ENCODE assay signal across 22 mouse cellular contexts in genomic region chr10:18704393-18705120, GRCm38 (mm10). TPM values are rescaled to one million over a fixed set of nuclear protein-coding genes. Genes with fewer than 3 reads are reported as not detected.
DNase-seq lines count a peak whose midpoint lies in the region; ATAC-seq and TF ChIP-seq lines count a peak whose summit lies in the region.
"Had no signal": no experiment of that assay in that cellular context is flagged by ENCODE, and none has a peak within 500 bp of the region (broad histone marks: within the 10 kb centered on the region; RNA-seq: fewer than 3 reads in every experiment).

No protein-coding gene starts in this region.

- H3K36me3 ChIP-seq in embryonic facial prominence, embryonic 14.5 days (ENCODE audit: control insufficient read depth, insufficient read depth, low read length): no peaks in the 10 kb centered on the region
- no peaks in the 10 kb centered on the region for H3K36me3 ChIP-seq in embryonic facial prominence, embryonic 10.5 days (replicated peaks)
- H3K36me3 ChIP-seq in hindbrain, embryonic 14.5 days (replicated peaks; ENCODE audit: control insufficient read depth, insufficient read depth): no peaks in the 10 kb centered on the region
- no peaks in the 10 kb centered on the region for H3K36me3 ChIP-seq in hindbrain, embryonic 10.5 days
- no peaks in the 10 kb centered on the region for H3K36me3 ChIP-seq in midbrain, embryonic 15.5 days (replicated peaks)
- no peaks in the 10 kb centered on the region for H3K36me3 ChIP-seq in heart, embryonic 12.5 days
- H3K36me3 ChIP-seq: forebrain, embryonic 10.5 days; heart, embryonic 10.5 days; limb, embryonic 10.5 days; liver, embryonic 15.5 days; lung, embryonic 15.5 days had no signal

- no peak overlapping the region for H3K27ac ChIP-seq in embryonic facial prominence, embryonic 14.5 days (replicated peaks; ENCODE audit: low read depth, low read length)
- no peak overlapping the region for H3K27ac ChIP-seq in embryonic facial prominence, embryonic 10.5 days (replicated peaks)
- peak overlapping the region; percentile 43; the same call in 1 of the 2 replicates for H3K27ac ChIP-seq in hindbrain, embryonic 14.5 days
- no peak overlapping the region for H3K27ac ChIP-seq in hindbrain, embryonic 10.5 days
- no peak overlapping the region; the same call in 1 of the 2 replicates for H3K27ac ChIP-seq in midbrain, embryonic 15.5 days
- H3K27ac ChIP-seq in heart, embryonic 12.5 days (ENCODE audit: poor library complexity, severe bottlenecking): no peak overlapping the region
- H3K27ac ChIP-seq: forebrain, embryonic 10.5 days; heart, embryonic 10.5 days; limb, embryonic 10.5 days; liver, embryonic 15.5 days; lung, embryonic 15.5 days had no signal

- H3K27me3 ChIP-seq in embryonic facial prominence, embryonic 14.5 days (replicated peaks; ENCODE audit: control insufficient read depth, insufficient read depth, low read length): no peaks in the 10 kb centered on the region
- H3K27me3 ChIP-seq in embryonic facial prominence, embryonic 10.5 days (replicated peaks; ENCODE audit: low read depth, poor library complexity, severe bottlenecking): no peaks in the 10 kb centered on the region
- no peaks in the 10 kb centered on the region for H3K27me3 ChIP-seq in hindbrain, embryonic 14.5 days (ENCODE audit: control insufficient read depth, insufficient read depth, low read length)
- H3K27me3 ChIP-seq in hindbrain, embryonic 10.5 days (ENCODE audit: insufficient read depth, poor library complexity, severe bottlenecking): no peaks in the 10 kb centered on the region
- H3K27me3 ChIP-seq in midbrain, embryonic 15.5 days (replicated peaks): no peaks in the 10 kb centered on the region
- H3K27me3 ChIP-seq in heart, embryonic 12.5 days (replicated peaks): no peaks in the 10 kb centered on the region
- H3K27me3 ChIP-seq: liver, embryonic 15.5 days; lung, embryonic 15.5 days had no signal

- no peak overlapping the region for H3K4me3 ChIP-seq in embryonic facial prominence, embryonic 14.5 days (ENCODE audit: low read depth, low read length)
- no peak overlapping the region for H3K4me3 ChIP-seq in embryonic facial prominence, embryonic 10.5 days
- H3K4me3 ChIP-seq in hindbrain, embryonic 14.5 days (replicated peaks; ENCODE audit: low read length): no peak overlapping the region
- no peak overlapping the region for H3K4me3 ChIP-seq in hindbrain, embryonic 10.5 days
- no peak overlapping the region for H3K4me3 ChIP-seq in midbrain, embryonic 15.5 days
- no peak overlapping the region for H3K4me3 ChIP-seq in heart, embryonic 12.5 days
- H3K4me3 ChIP-seq: forebrain, embryonic 10.5 days; heart, embryonic 10.5 days; limb, embryonic 10.5 days; liver, embryonic 15.5 days; lung, embryonic 15.5 days had no signal

- no peak overlapping the region for H3K9ac ChIP-seq in embryonic facial prominence, embryonic 14.5 days (ENCODE audit: low read depth, low read length)
- no peak overlapping the region for H3K9ac ChIP-seq in hindbrain, embryonic 14.5 days
- no peak overlapping the region for H3K9ac ChIP-seq in midbrain, embryonic 15.5 days
- no peak overlapping the region for H3K9ac ChIP-seq in heart, embryonic 12.5 days
- H3K9ac ChIP-seq: liver, embryonic 15.5 days; lung, embryonic 15.5 days had no signal

- H3K9me3 ChIP-seq in embryonic facial prominence, embryonic 14.5 days (ENCODE audit: control insufficient read depth, low read length): no peaks in the 10 kb centered on the region
- no peaks in the 10 kb centered on the region for H3K9me3 ChIP-seq in embryonic facial prominence, embryonic 10.5 days
- no peaks in the 10 kb centered on the region for H3K9me3 ChIP-seq in hindbrain, embryonic 14.5 days (ENCODE audit: control insufficient read depth, low read length)
- H3K9me3 ChIP-seq in hindbrain, embryonic 10.5 days: no peaks in the 10 kb centered on the region
- H3K9me3 ChIP-seq in midbrain, embryonic 15.5 days: no peaks in the 10 kb centered on the region
- H3K9me3 ChIP-seq in heart, embryonic 12.5 days (replicated peaks): no peaks in the 10 kb centered on the region
- H3K9me3 ChIP-seq: forebrain, embryonic 10.5 days; heart, embryonic 10.5 days; limb, embryonic 10.5 days; liver, embryonic 15.5 days; lung, embryonic 15.5 days had no signal

- DNase-seq in embryonic facial prominence, embryonic 14.5 days (ENCODE audit: low spot score): no peak
- no peak for DNase-seq in embryonic facial prominence, embryonic 10.5 days (ENCODE audit: low spot score)
- DNase-seq in hindbrain, embryonic 14.5 days (ENCODE audit: low spot score): no peak
- DNase-seq in hindbrain, embryonic 10.5 days (ENCODE audit: low spot score): no peak
- DNase-seq in brain, embryonic 14.5 days (ENCODE audit: low read depth): peak; percentile 43
- no peak for DNase-seq in ovary, postnatal 36 days (ENCODE audit: low spot score)
- DNase-seq: adrenal gland, postnatal 14 days; cerebellum, adult 9-11 months; gastrocnemius, postnatal 10 days; liver; lung, postnatal 4 days; right cerebral cortex, adult 18-20 months; right cerebral cortex, postnatal 4 days; thymus, postnatal 25 days had no signal

- no peak overlapping the region for H3K4me2 ChIP-seq in embryonic facial prominence, embryonic 14.5 days (ENCODE audit: low read depth, low read length)
- no peak overlapping the region for H3K4me2 ChIP-seq in hindbrain, embryonic 14.5 days (replicated peaks)
- H3K4me2 ChIP-seq in midbrain, embryonic 15.5 days: no peak overlapping the region
- H3K4me2 ChIP-seq in heart, embryonic 12.5 days: no peak overlapping the region
- H3K4me2 ChIP-seq: liver, embryonic 15.5 days; lung, embryonic 15.5 days had no signal

- no peaks in the 10 kb centered on the region for H3K4me1 ChIP-seq in embryonic facial prominence, embryonic 14.5 days (ENCODE audit: control insufficient read depth, insufficient read depth, low read length)
- peaks cover 5% of the 10 kb centered on the region; the same call in 1 of the 2 replicates for H3K4me1 ChIP-seq in embryonic facial prominence, embryonic 10.5 days
- 0 out of 2 replicates have a peak, but pooled peaks cover 10% of the 10 kb centered on the region for H3K4me1 ChIP-seq in hindbrain, embryonic 14.5 days (replicated peaks; ENCODE audit: control insufficient read depth, insufficient read depth, low read length)
- no peaks in the 10 kb centered on the region for H3K4me1 ChIP-seq in hindbrain, embryonic 10.5 days (replicated peaks)
- 0 out of 2 replicates have a peak, but pooled peaks cover 5% of the 10 kb centered on the region for H3K4me1 ChIP-seq in midbrain, embryonic 15.5 days
- H3K4me1 ChIP-seq in heart, embryonic 12.5 days (replicated peaks): 0 out of 2 replicates have a peak, but pooled peaks cover 4% of the 10 kb centered on the region
- H3K4me1 ChIP-seq: forebrain, embryonic 10.5 days; heart, embryonic 10.5 days; limb, embryonic 10.5 days; liver, embryonic 15.5 days; lung, embryonic 15.5 days had no signal

- TF ChIP-seq CTCF in brain, embryonic 14.5 days (IDR thresholded peaks at IDR 0.05; ENCODE audit: borderline replicate concordance, extremely low read depth, insufficient read depth, insufficient read length): no peak

- TF ChIP-seq POLR2A in brain, embryonic 14.5 days (IDR thresholded peaks at IDR 0.05; ENCODE audit: borderline replicate concordance, extremely low read depth, insufficient read depth, insufficient read length, poor library complexity, severe bottlenecking): no peak

- 69% methylated on average over 4 of the region's 4 CpGs for WGBS in embryonic facial prominence, embryonic 14.5 days
- 62% methylated on average over 4 of the region's 4 CpGs for WGBS in embryonic facial prominence, embryonic 10.5 days
- 39% methylated on average over 4 of the region's 4 CpGs for WGBS in hindbrain, embryonic 14.5 days
- WGBS in hindbrain, embryonic 10.5 days: 73% methylated on average over 4 of the region's 4 CpGs
- WGBS in midbrain, embryonic 15.5 days: 39% methylated on average over 4 of the region's 4 CpGs
- WGBS in heart, embryonic 12.5 days: 56% methylated on average over 4 of the region's 4 CpGs

- peak; percentile 22; the same call in 1 of the 2 replicates for ATAC-seq in embryonic facial prominence, embryonic 14.5 days (ENCODE audit: low read depth)
- no peak; the same call in 1 of the 2 replicates for ATAC-seq in hindbrain, embryonic 14.5 days (ENCODE audit: low FRiP score)
- peak; percentile 68 for ATAC-seq in midbrain, embryonic 15.5 days (replicated peaks)
- no peak for ATAC-seq in heart, embryonic 12.5 days (ENCODE audit: insufficient number of reproducible peaks, low FRiP score)
- ATAC-seq: intestine, embryonic 16.5 days had no signal

RNA-seq across cellular contexts. Expression of gene Arfgef3, which starts 39.2 kb away (rescaled TPM):
- 1.5 and 1.6 TPM in 2 replicates for polyA plus RNA-seq in embryonic facial prominence, embryonic 14.5 days (2014; fragmentation: Nextera tagmentation; extraction: Ambion mirVana)
- 0.50 and 0.55 TPM in 2 replicates for polyA plus RNA-seq in embryonic facial prominence, embryonic 10.5 days (2016; fragmentation: Nextera tagmentation; extraction: Ambion mirVana)
- polyA plus RNA-seq in hindbrain, embryonic 14.5 days (2014; fragmentation: Nextera tagmentation; extraction: Ambion mirVana): 7.6 and 8.5 TPM in 2 replicates
- polyA plus RNA-seq in hindbrain, embryonic 10.5 days (2016; fragmentation: Nextera tagmentation; extraction: Ambion mirVana): 0.55 and 0.99 TPM in 2 replicates
- polyA plus RNA-seq in brain, embryonic 14.5 days (2012; rRNA removed): 4.4 and 7.4 TPM in 2 replicates
- polyA plus RNA-seq in midbrain, embryonic 15.5 days (2015; fragmentation: Nextera tagmentation; extraction: Ambion mirVana): 6.6 and 7.3 TPM in 2 replicates
- 0.57 and 0.69 TPM in 2 replicates for polyA plus RNA-seq in heart, embryonic 12.5 days (2016; fragmentation: Nextera tagmentation; extraction: Ambion mirVana)

Comparison
In these comparisons a context has a peak if more than half of its experiments do, and no peak if none do; other contexts are left out.
1. ATAC-seq: peak in embryonic facial prominence, embryonic 14.5 days (single experiment) and midbrain, embryonic 15.5 days (single experiment); none in hindbrain, embryonic 14.5 days (single experiment) and heart, embryonic 12.5 days (single experiment).